Mouse (Mus musculus) E14TG2a.4 (cell line): ENCODE data around the gene Psg22.

Source experiments
- CTCF ChIP-seq: conservative IDR thresholded peaks from 2 replicates; pipeline ENCODE4 v1.5.1; 2014; ENCODE audit warnings: low read length
- NANOG ChIP-seq: IDR thresholded peaks from 2 replicates; pipeline ENCODE4 v1.6.1; 2014; ENCODE audit warnings: borderline replicate concordance, low read length, mixed read lengths

GRCm38 (mm10) chr7:18679772-18680171 lies 38.1 kb upstream of the Psg22 start:
- peak; percentile 76 for TF ChIP-seq CTCF
- TF ChIP-seq NANOG = no peak
